Mouse (Mus musculus) midbrain, postnatal 0 days (tissue): ENCODE measurements at regions not wholly inside any gene's neighbourhood (a gene's known extent, or its start where the extent isn't known, plus 50 kb on each side); places are given as distances from the start of the nearest gene placed in this dataset.
A peak's percentile ranks its signal among the peaks of the same experiment; 100 is the strongest.

Source experiments
- ATAC-seq: fragments of 200-750 bp; cut with Nextera tagmentation; 2 replicates; pipeline ENCODE4 v1.8.0; 2017; ENCODE audit warnings: moderate number of reproducible peaks, mild to moderate bottlenecking, moderate TSS enrichment, moderate library complexity; ENCODE audit not compliant: low FRiP score
- DNase-seq: peaks from one replicate; pipeline ENCODE4 v3.0.0-alpha.2; 2015; ENCODE audit warnings: low spot score
- H3K27ac ChIP-seq: fragments of 300-500 bp; sonication (generic); 2 replicates; pipeline ENCODE4 v1.5.1; 2014; ENCODE audit warnings: low read depth, mild to moderate bottlenecking, low read length, mixed read lengths
- H3K27me3 ChIP-seq: fragments of 300-500 bp; sonication (generic); 2 replicates; pipeline ENCODE4 v1.6.1; 2014; ENCODE audit warnings: low read length, control low read depth, mixed read lengths; ENCODE audit not compliant: insufficient read depth
- H3K36me3 ChIP-seq: fragments of 300-500 bp; sonication (generic); 2 replicates; pipeline ENCODE4 v1.6.1; 2014; ENCODE audit warnings: low read length, control low read depth, mixed read lengths; ENCODE audit not compliant: insufficient read depth
- H3K4me1 ChIP-seq: fragments of 300-500 bp; sonication (generic); 2 replicates; pipeline ENCODE4 v1.6.1; 2014; ENCODE audit warnings: mild to moderate bottlenecking, control low read depth, antibody characterized with exemption, low read length, mixed read lengths; ENCODE audit not compliant: insufficient read depth
- H3K4me2 ChIP-seq: fragments of 300-500 bp; sonication (generic); 2 replicates; pipeline ENCODE4 v1.6.1; 2014; ENCODE audit warnings: low read depth, mild to moderate bottlenecking, low read length, mixed read lengths; ENCODE audit not compliant: poor library complexity, severe bottlenecking
- H3K4me3 ChIP-seq: fragments of 300-500 bp; sonication (generic); 2 replicates; pipeline ENCODE4 v1.5.1; 2014; ENCODE audit warnings: low read depth, mild to moderate bottlenecking, low read length, moderate library complexity
- H3K9ac ChIP-seq: fragments of 300-500 bp; sonication (generic); replicated peaks from 2 replicates; pipeline ENCODE4 v1.6.1; 2014; ENCODE audit warnings: mild to moderate bottlenecking, low read length, moderate library complexity, mixed read lengths; ENCODE audit not compliant: poor library complexity, severe bottlenecking
- H3K9me3 ChIP-seq: fragments of 300-500 bp; sonication (generic); 2 replicates; pipeline ENCODE4 v1.6.1; 2016; ENCODE audit warnings: low read length, control low read depth
- CTCF ChIP-seq: IDR thresholded peaks from 2 replicates; pipeline ENCODE4 v1.5.1; 2016; ENCODE audit warnings: antibody characterized with exemption, mild to moderate bottlenecking
- WGBS: fragments of 180-500 bp; shearing (Covaris S2); extraction: QIAGEN DNeasy Blood & Tissue Kit; methylation state at CpG from one replicate; pipeline ENCODE4 v1.1.7; 2014; 5-methylcytosine and 5-hydroxymethylcytosine counted together

DNA sequence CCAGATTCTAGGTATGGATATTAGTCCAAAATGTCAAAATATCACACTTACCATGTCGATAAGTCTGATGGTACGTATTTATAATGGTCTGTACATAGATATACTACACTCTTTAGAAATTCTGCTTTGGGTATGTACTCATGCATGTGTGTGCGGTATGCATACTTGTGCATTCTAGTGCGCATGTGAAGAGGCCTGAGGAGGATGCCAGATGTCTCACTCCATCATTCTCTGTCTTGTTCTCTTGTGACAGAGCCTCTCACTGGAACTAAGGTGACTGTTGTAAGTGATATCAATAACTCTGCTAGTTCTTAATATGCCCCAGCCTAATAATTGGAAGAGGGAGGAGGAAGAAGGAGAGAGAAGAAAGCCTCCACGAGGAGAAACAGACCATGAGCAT is 52.5 kb upstream of the Pkn2 start:
- Histone ChIP-seq H3K27ac (no peak overlapping the region), H3K4me2 (no peak overlapping the region), H3K4me1 (no peaks in the 10 kb centered on the region), H3K27me3 (no peaks in the 10 kb centered on the region), H3K36me3 (no peaks in the 10 kb centered on the region), H3K9me3 (no peaks in the 10 kb centered on the region), H3K4me3 (no peak overlapping the region), H3K9ac (no peak overlapping the region)
- TF ChIP-seq CTCF, result no peak
- ATAC-seq (no peak), DNase-seq (no peak)
- 87% methylated on average over 5 of the region's 5 CpGs for WGBS

DNA sequence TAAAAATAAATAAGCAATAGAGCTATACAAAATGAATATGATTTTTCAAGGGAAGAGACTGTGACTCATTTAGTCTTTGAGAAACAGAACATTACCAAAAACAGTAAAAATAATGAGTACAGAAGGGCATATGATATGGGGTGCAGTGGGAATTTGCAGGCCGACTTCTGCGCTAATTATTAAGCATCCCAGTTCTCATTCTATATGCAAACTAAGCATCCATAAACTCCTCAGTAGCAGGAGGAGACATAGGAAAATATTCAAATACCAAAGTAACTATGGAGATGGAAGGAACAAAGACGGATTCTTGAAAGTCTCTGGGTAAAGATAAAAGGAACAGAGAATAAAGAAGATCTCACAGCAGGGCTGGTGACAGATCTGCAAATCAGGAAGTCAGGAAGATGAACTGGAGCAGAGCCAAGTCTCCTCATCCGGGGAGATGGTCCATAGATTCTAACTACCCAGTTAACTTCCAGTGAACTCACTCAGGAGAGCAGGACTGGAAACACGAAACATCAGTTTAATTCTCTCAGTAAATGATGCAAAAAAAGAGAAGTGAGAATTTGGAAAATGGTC is 52.0 kb upstream of the Pkn2 start:
- DNase-seq, result peak; percentile 48
- Histone ChIP-seq H3K4me1 (no peaks in the 10 kb centered on the region), H3K27me3 (no peaks in the 10 kb centered on the region), H3K27ac (no peak overlapping the region), H3K9me3 (no peaks in the 10 kb centered on the region), H3K9ac (no peak overlapping the region), H3K4me2 (no peak overlapping the region), H3K4me3 (no peak overlapping the region), H3K36me3 (no peaks in the 10 kb centered on the region)
- TF ChIP-seq CTCF, result no peak
- 33% methylated on average over 5 of the region's 5 CpGs for WGBS
- 0 out of 2 replicates have a peak, but pooled peaks have one; percentile 38 for ATAC-seq
